ENCODE assay signal across 17 mouse cellular contexts in the genomic region with DNA sequence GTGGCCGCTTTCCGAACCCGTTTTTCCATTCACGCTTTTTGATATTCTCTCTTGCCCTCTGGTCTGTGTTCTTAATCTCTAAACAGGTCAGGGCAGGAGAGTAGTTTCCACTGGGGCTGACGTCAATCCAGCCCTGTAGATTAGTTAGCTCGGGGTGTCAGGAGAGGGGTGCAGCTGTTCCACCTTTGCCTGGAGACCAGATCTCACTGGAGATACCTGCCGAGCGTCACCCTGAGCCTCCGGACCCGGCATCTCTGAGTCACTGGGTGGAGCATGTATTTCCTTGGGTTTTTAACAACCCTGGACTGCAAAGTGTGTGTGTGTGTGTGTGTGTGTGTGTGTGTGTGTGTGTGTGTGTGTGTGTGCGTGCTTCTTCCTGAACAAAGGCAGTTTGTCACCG. TPM values are rescaled to one million over a fixed set of nuclear protein-coding genes. Genes with fewer than 3 reads are reported as not detected.
A peak's percentile ranks its signal among the peaks of the same experiment; 100 is the strongest.
DNase-seq lines count a peak whose midpoint lies in the region; ATAC-seq and TF ChIP-seq lines count a peak whose summit lies in the region.
"Had no signal": no experiment of that assay in that cellular context is flagged by ENCODE, and none has a peak within 500 bp of the region (broad histone marks: within the 10 kb centered on the region; RNA-seq: fewer than 3 reads in every experiment).

No protein-coding gene starts in this region.

- peak; percentile 43 for TF ChIP-seq EP300 in stomach, postnatal 0 days (optimal IDR thresholded peaks at IDR 0.05)

- H3K27me3 ChIP-seq in intestine, embryonic 14.5 days (replicated peaks; ENCODE audit: control insufficient read depth, insufficient read depth, low read length) = no peaks in the 10 kb centered on the region
- H3K27me3 ChIP-seq in intestine, postnatal 0 days (replicated peaks; ENCODE audit: control insufficient read depth, insufficient read depth, low read length) = no peaks in the 10 kb centered on the region
- no peaks in the 10 kb centered on the region for H3K27me3 ChIP-seq in stomach, postnatal 0 days (ENCODE audit: control insufficient read depth, insufficient read depth, low read length)

- no peak for DNase-seq in intestine, embryonic 14.5 days (ENCODE audit: low spot score)
- DNase-seq in CD4-positive, CD25-positive, alpha-beta regulatory T cell, adult 2 months (ENCODE audit: low read depth, low spot score) = peak; percentile 31
- DNase-seq in c-Kit-positive CD71-negative TER-119-negative erythroid progenitor cells, embryonic 14.5 days (ENCODE audit: low read depth) = peak; percentile 12
- DNase-seq in stomach, postnatal 0 days (ENCODE audit: low spot score) = peak; percentile 64
- DNase-seq in gastrocnemius, postnatal 10 days = no peak
- DNase-seq in spleen, postnatal 14 days (ENCODE audit: low spot score in 2 of 2) = no peak
- DNase-seq: cerebellum, adult 18-20 months; embryo, embryonic 11 days; thymus, adult 18-20 months had no signal

- no peaks in the 10 kb centered on the region for H3K36me3 ChIP-seq in intestine, embryonic 14.5 days (ENCODE audit: control insufficient read depth, insufficient read depth, low read length)
- H3K36me3 ChIP-seq in intestine, postnatal 0 days (ENCODE audit: control insufficient read depth, insufficient read depth) = no peaks in the 10 kb centered on the region
- no peaks in the 10 kb centered on the region for H3K36me3 ChIP-seq in stomach, postnatal 0 days (ENCODE audit: control insufficient read depth, insufficient read depth, low read length)
- H3K36me3 ChIP-seq: midbrain, embryonic 10.5 days had no signal

- WGBS in intestine, embryonic 14.5 days = 68% methylated on average over 12 of the region's 12 CpGs
- WGBS in intestine, postnatal 0 days = 43% methylated on average over 12 of the region's 12 CpGs
- WGBS in stomach, postnatal 0 days = 43% methylated on average over 12 of the region's 12 CpGs

- no peak for TF ChIP-seq CTCF in intestine, postnatal 0 days (IDR thresholded peaks at IDR 0.05; ENCODE audit: low read depth)
- no peak for TF ChIP-seq CTCF in stomach, postnatal 0 days (IDR thresholded peaks at IDR 0.05; ENCODE audit: low read depth)

- no peak overlapping the region for H3K4me2 ChIP-seq in intestine, embryonic 14.5 days (ENCODE audit: low read length)
- H3K4me2 ChIP-seq in intestine, postnatal 0 days (replicated peaks; ENCODE audit: low read depth) = no peak overlapping the region
- H3K4me2 ChIP-seq in stomach, postnatal 0 days (replicated peaks; ENCODE audit: low read depth) = no peak overlapping the region

- H3K4me3 ChIP-seq in intestine, embryonic 14.5 days (ENCODE audit: low read depth, low read length) = no peak overlapping the region
- H3K4me3 ChIP-seq in intestine, postnatal 0 days (ENCODE audit: low read depth, low read length) = no peak overlapping the region
- no peak overlapping the region for H3K4me3 ChIP-seq in stomach, postnatal 0 days (ENCODE audit: low read depth, low read length)
- H3K4me3 ChIP-seq: erythroblast, embryonic 14.5 days; midbrain, embryonic 10.5 days had no signal

- no peaks in the 10 kb centered on the region for H3K9me3 ChIP-seq in intestine, embryonic 14.5 days (ENCODE audit: control insufficient read depth, low read length)
- no peaks in the 10 kb centered on the region for H3K9me3 ChIP-seq in intestine, postnatal 0 days (ENCODE audit: control insufficient read depth)
- no peaks in the 10 kb centered on the region for H3K9me3 ChIP-seq in stomach, postnatal 0 days (ENCODE audit: control insufficient read depth, low read length)
- H3K9me3 ChIP-seq: midbrain, embryonic 10.5 days had no signal

- no peaks in the 10 kb centered on the region for H3K4me1 ChIP-seq in intestine, embryonic 14.5 days (replicated peaks; ENCODE audit: control insufficient read depth, insufficient read depth, low read length)
- no peaks in the 10 kb centered on the region for H3K4me1 ChIP-seq in intestine, postnatal 0 days (replicated peaks; ENCODE audit: control insufficient read depth, insufficient read depth, low read length)
- H3K4me1 ChIP-seq in stomach, postnatal 0 days (replicated peaks; ENCODE audit: control insufficient read depth, insufficient read depth) = no peaks in the 10 kb centered on the region
- H3K4me1 ChIP-seq: midbrain, embryonic 10.5 days had no signal

- no peak overlapping the region for H3K27ac ChIP-seq in intestine, embryonic 14.5 days (ENCODE audit: low read depth)
- no peak overlapping the region for H3K27ac ChIP-seq in intestine, postnatal 0 days (ENCODE audit: low read depth, low read length)
- no peak overlapping the region for H3K27ac ChIP-seq in stomach, postnatal 0 days (replicated peaks)
- H3K27ac ChIP-seq: hindbrain, postnatal 0 days; midbrain, embryonic 10.5 days had no signal

- no peak overlapping the region for H3K9ac ChIP-seq in intestine, embryonic 14.5 days (ENCODE audit: low read length)
- H3K9ac ChIP-seq in intestine, postnatal 0 days (ENCODE audit: low read depth, low read length) = no peak overlapping the region
- H3K9ac ChIP-seq in stomach, postnatal 0 days (ENCODE audit: low read length) = no peak overlapping the region

- ATAC-seq in intestine, embryonic 14.5 days (replicated peaks; ENCODE audit: low FRiP score, low TSS enrichment, low read depth) = 0 out of 2 replicates have a peak, but pooled peaks have one; percentile 58
- no peak for ATAC-seq in intestine, postnatal 0 days
- peak; percentile 94 for ATAC-seq in stomach, postnatal 0 days (ENCODE audit: low FRiP score, low TSS enrichment)
- ATAC-seq: forebrain, embryonic 16.5 days; hindbrain, postnatal 0 days; lung, postnatal 0 days; Patski had no signal

RNA-seq across cellular contexts. Expression of a gene that starts 53.3 kb away (rescaled TPM):
- 0.75 and 0.84 TPM in 2 replicates for polyA plus RNA-seq in intestine, embryonic 14.5 days (2014; fragmentation: Nextera tagmentation; extraction: Ambion mirVana)
- 0.12 and 0.24 TPM in 2 replicates for polyA plus RNA-seq in intestine, postnatal 0 days (2015; fragmentation: Nextera tagmentation; extraction: Ambion mirVana)
- polyA plus RNA-seq in stomach, postnatal 0 days (2015; fragmentation: Nextera tagmentation; extraction: Ambion mirVana) = 0.16 and 0.24 TPM in 2 replicates
- total RNA-seq in gastrocnemius, postnatal 10 days (2021) = under 1 TPM; 0.16 to 0.27 TPM
- total RNA-seq: heart, postnatal 25 days had no signal
- polyA plus RNA-seq: erythroblast, embryonic 14.5 days; Patski had no signal

Comparison
In these comparisons a context has a peak if more than half of its experiments do, and no peak if none do; other contexts are left out.
1. DNase-seq: peak in CD4-positive, CD25-positive, alpha-beta regulatory T cell, adult 2 months (single experiment), c-Kit-positive CD71-negative TER-119-negative erythroid progenitor cells, embryonic 14.5 days (single experiment) and stomach, postnatal 0 days (single experiment); none in intestine, embryonic 14.5 days (single experiment), gastrocnemius, postnatal 10 days (single experiment) and spleen, postnatal 14 days (0 of 2).